Mouse (Mus musculus): ENCODE results near the gene Speg.

The Speg gene

DNA sequence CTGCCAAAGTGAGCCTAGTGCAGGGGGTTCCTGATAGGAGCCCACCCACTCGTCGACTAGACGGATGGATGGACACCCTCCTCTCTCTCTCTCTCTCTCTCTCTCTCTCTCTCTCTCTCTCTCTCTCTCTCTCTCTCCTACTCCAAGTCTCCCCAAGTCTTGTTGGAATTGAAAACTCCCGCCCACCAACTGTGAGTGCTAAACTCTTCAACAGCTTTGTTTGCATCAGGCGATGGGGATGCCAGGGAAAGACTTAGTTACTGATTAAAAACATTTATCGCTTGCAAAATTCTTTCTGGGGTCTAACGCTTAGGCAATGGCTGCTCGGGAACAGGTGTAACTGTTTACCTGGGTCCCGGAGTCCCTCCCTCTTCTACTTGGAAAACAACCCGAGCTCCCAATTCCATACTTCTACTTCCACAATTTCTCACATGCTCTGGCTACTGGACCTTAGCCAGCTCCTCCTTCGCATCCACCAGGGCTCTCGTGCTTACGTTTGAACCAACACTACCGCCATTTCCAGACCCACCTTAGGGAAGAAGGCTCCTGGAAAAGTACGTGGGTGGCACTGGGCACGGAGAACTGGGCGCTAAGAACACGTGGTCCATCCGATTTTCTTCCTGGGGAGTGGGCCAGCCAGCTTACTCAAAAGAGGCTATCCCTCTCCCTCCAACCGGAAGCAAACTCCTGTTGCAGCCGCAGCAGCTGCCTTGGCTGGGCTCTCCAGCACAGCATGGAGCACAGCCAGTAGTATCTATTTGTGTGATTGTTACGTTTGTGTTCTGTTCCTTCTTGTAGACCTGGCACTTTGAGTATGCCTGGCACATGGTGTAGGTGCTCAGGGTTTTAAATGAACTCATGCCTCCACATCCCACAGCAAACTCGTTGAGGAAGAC is 83.9 kb downstream of the Speg start:
- no peak for DNase-seq (ENCODE audit: low read depth, low spot score)

DNA sequence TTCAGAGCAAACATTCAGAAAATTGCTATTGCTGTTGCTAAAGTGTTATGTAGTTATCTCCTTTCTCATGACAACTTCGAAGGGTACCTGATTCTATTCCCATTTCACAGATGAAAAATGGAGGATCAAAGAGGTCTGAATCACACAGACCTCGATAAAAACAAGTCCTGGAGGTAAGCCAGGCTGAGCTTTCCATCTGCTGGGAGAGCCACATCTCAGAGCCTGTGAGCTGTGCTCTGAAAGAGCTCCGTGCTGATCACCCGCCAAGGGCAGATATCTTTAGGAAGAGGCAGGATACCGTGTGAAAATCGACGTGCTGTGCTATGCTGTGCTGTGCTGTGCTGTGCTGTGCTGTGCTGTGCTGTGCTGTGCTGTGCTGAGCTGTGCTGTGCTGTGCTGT is 85.2 kb downstream of the Speg start:
- no peak for DNase-seq (ENCODE audit: low read depth, low spot score)

DNA sequence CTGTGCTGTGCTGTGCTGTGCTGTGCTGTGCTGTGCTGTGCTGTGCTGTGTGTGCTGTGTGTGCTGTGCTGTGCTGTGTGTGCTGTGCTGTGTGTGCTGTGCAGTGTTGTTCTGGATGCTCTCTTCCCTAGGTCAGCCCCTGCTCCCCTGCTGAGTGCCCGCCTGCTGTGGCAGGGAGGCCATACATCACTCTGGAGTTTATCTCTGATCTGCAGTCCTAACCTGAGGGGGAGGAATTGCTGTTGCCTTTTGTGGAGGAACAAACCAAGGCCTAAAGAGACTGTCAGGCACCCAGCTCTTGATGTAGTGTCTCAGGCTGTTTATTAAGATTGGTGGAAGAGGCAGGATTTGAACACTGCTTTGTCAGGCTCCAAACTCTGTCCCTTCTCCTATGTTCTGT is 87.5 kb downstream of the Speg start:
- DNase-seq (ENCODE audit: low read depth, low spot score): no peak

DNA sequence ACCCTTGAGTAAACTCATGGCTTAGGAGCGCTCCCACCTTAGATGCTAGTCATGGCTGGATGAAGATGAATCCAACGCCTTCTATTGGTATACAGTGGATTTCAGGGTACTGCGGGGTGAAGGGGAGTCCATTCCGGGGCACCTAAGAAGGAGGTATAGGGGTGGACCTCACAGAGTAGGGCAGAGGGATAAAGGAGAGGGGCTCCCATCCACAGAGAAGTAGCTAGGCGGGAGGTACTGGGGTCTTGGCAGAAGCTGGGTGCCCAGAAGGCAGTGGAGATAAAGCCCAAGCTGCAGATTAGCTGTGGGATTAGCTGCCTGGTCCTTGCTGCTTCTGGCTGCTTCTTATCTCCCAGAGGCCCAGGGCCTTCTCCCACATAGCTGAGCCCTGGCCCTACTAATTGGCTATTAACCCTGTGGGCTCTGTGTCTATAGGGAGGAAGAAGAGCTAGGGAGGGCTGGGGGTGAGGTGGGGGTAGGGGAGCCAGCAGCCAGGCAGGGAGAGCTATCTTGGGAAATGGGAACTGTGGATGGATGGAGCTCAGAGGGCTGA is 88.6 kb downstream of the Speg start:
- no peak for DNase-seq (ENCODE audit: low read depth, low spot score)

DNA sequence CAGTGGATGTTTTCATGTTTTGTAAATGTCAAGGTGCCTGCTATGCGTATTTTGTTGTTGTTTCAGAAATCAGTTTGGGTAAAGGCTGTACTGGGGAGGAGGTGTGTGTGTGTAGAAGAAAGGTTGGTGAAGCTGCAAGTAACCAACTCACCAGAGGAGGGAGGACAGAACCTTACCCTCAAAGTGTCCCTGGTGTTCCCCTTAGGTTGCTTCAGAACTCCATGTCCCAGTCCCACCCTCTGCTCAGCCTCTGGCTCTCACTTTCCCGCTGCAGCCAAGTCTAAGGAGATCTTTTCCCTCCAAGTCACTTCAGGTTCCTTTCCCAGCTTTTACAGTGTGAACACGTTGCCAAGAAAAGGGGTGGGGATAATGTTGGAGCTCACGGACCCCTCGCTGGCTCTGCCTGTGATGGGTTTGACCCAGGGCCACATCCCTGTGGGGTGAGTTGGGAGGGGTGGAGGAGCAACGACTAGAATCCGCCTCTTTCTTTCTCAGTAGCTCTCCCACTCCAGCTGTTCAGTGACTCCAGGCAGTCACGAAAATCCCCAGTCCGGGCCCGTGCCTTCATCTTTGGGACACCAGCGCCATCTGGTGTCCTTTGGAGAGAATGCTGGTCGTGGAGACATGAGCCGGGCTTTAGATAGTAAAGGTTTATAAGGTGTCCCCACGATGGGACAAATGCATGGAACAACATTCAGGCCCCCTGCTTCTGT is 92.3 kb downstream of the Speg start:
- peak; percentile 78 for DNase-seq (ENCODE audit: low read depth, low spot score)

DNA sequence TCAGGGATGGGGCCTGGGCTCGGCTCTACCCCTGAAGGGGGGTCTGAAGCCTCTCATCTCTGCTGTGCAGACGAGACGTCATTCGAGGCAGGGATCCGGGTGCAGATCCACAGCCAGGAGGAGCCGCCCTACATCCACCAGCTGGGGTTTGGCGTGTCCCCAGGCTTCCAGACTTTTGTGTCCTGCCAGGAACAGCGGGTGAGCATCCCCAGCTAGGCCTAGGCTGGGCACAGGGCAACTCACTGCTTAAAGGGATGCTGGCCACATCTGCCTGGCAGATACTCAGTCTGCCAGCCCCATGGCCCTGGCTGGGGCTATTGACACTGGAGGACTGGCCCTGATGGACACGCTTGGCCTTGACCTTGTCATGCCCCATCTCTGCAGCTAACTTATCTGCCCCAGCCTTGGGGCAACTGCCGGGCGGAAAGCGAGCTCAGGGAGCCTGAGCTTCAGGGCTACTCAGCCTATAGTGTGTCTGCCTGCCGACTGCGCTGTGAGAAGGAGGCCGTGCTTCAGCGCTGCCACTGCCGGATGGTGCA is 94.3 kb downstream of the Speg start:
- DNase-seq (ENCODE audit: low read depth, low spot score): no peak

DNA sequence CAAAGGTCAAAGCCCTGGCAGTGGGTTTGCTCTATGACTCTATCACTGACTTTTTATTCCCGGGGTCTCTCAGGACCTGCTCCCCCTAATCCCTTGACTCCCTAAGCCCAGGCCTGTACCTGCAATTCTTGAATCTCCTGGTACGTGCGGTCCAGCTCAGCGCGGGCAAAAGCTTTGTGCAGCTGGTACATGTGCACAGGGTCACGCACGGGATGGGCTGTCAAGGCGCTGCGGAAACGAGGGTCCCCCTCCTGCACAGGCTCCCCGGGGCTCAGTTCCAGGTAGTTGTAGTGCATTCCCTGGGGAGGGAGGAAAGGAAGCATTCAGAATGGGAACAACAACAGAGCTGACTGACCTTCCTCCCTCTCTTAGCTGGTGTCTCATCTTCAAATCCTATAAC is 101.3 kb downstream of the Speg start:
- DNase-seq (ENCODE audit: low read depth, low spot score): no peak

DNA sequence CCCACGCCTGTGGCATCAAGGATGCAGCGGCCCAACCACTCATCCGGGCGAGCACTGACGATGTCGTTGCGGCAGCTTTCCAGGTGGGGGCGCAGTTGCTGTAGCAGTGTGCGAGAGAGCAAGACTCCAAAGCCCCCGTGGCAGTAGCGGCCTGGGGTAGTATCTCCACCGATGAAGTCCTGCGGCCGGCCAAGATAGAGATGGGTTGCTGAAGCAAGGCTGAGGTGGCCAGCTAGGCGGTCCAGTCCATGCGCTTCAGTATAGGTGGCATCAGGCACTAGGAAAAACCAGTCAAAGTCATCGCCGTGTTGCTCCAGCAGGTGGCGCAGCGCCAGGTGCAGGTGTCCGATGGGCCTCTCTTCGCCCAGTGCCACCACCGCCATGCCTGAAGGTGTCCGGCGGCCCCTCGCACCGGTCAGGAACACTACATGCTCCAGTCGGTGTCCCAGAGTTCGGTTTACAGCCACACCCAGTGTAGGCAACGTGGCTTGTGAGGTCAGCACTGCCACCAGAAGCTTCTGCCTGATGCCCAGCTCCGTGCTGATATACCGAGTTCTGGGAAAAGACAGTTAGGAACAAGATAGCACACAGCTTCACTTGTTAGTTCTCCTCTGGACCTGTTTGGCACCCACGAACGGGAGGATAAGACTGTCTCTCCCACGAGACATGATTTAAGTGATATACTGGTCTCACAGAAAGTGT is 102.3 kb downstream of the Speg start:
- DNase-seq (ENCODE audit: low read depth, low spot score): peak; percentile 67

DNA sequence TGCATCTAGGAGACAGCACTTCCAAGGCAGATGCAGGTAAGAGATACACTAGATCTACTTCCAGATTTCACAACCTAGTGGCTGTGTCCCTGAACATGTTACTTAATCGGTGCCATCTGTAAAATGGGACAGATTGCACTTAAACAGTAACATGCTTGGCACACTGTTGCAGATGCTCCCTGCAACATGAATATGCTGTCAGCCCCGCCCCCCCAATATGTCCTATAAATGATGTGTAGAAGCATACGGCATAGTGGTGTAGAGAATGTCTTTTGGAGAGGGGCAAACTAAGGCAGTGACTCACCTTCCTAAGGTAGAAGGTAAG is 102.8 kb downstream of the Speg start:
- DNase-seq (ENCODE audit: low read depth, low spot score): no peak

DNA sequence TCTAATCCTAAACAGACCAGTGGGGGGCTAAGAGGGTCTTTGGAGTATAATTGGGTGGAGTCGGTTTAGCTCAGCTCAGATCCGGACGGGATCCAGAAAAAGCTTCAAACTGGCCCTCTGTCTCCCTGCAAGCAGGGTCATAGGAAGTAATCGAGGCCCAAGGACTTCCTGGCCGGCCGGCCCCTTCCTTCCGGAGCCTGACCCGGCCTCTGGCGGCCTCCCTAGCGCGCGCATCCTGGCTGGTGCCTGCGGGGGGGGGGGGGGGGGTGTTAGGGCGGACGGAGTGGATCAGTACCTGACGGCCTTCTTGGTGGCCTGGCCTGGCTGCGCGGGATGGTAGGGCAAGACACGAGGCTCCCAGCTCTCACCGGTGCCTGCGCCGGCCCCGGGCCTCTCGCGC is 103.4 kb downstream of the Speg start:
- DNase-seq (ENCODE audit: low read depth, low spot score): no peak

DNA sequence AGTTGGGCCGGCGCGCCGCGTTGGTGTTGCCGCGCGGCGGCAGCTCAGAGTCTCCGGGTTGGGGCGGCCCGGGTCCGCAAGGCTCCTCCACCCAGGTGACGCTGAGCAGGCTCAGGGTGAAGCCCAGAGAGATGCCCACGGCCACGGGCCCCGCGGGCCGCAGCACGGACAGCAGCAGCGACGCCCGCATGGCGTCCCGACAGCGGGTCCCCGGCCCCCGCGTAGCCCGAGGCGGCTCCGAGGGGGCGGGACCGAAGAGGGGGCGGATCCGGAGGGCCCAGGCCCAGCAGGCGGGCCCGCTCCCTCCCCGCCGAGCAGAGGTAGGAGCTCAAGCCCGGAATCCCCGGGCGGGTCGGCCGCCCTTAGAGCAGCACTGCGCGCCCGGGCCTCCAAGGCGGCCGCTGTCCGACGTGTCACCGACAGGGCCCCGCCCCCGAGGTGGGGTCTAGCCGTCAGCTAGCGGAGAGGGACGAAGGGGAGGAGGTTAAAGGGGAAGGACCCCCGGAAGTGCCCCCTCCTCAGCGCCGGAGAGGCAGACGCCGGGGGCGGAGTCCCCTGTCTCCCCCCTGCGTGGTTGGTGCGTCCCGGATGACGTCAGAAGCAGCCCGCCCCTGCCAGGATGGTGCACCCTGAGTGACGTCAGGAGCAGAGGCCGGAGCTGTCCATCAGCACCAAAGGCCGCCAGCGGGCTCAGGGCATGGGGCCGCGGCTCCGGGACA is 104.0 kb downstream of the Speg start, which contains the start of the genes Chpf and Tmem198:
TSS of gene Chpf (minus strand) at position 392 of the 719 bp plus-strand sequence.
TSS of gene Tmem198 (plus strand) at position 617 of the 719 bp plus-strand sequence.
- peak; percentile 90 for DNase-seq (ENCODE audit: low read depth, low spot score)

DNA sequence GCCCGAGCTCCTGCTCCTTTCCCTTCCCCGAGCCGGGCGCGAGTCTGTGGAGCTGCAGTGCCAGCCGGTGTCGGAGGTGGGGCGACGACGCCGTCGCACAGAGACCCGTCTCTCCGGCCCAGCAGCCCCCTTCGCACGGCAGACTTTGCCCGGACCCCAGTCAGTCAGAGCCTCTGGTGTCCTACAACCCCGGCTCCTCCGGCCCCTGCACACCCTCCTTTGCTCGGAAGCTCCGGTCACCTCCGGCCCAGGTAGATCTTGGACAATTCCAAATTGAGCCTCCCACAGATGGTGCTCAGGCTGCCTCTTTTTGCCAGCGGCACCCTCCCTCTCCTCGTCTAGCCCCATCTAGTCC is 104.5 kb downstream of the Speg start:
- no peak for DNase-seq (ENCODE audit: low read depth, low spot score)

DNA sequence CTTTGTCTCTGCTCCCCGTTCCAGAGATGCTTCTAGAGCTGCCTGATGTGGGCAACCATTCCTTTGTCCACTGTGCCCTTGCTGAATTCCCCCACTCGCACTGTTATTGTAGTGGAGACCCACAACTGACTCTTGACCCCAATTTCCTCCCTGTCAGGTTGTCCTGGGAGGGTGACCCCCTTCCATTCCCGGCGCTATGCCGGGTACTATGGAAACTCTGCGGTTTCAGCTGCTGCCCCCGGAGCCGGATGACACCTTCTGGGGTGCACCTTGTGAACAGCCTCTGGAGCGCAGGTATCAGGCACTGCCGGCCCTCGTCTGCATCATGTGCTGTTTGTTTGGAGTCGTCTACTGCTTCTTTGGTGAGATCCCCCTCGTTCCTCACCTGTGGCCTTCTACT is 104.9 kb downstream of the Speg start:
- DNase-seq (ENCODE audit: low read depth, low spot score): no peak

DNA sequence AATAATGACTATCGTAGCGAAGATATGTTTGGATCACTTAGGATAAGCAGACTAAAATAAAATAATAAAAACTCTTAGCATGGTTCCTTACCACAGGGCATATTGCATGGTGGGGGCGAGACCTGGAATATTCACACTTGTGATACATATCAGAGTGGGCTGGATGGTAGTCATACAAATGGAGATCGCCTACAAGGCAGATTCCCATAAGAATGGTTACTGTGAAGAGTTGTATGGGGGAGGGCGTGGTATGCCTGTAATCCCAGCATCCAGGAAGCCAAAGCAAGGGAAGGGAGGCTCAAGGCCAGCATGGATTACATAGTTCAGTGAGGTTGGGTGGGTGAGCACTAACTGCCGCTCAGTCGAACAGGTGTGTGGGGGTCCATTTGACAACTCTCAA is 105.6 kb downstream of the Speg start:
- no peak for DNase-seq (ENCODE audit: low read depth, low spot score)

Data from skeletal muscle tissue, adult 2 months (tissue).